22 mouse cellular contexts compared by ENCODE assay signal in the genomic region with DNA sequence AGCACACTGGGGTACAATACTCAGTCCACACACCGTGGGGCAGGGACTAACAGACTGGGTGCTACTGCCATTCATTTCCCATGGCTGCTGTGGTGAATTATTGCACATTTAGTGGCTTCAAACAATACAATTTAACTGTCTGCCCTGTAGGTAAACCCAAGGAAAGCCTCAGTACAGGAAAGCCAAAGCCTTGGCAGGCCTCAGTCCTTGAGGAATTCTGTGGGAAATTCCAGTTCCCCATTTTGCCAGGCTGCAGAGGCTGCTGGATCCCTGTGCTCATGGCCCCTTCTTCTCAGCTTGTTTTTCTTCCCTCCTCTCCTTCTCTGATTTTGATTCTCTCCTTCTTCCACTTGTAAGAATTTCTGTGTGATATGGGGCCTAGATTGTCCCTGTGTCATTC. TPM values are rescaled to one million over a fixed set of nuclear protein-coding genes. Genes with fewer than 3 reads are reported as not detected.
"Had no signal": no experiment of that assay in that cellular context is flagged by ENCODE, and none has a peak within 500 bp of the region (broad histone marks: within the 10 kb centered on the region; RNA-seq: fewer than 3 reads in every experiment).

No protein-coding gene starts in this region.

- H3K9ac ChIP-seq: limb, embryonic 13.5 days; liver, embryonic 12.5 days; liver, embryonic 15.5 days; lung, embryonic 15.5 days; midbrain, embryonic 13.5 days; neural tube, embryonic 13.5 days had no signal

- H3K9me3 ChIP-seq: limb, embryonic 13.5 days; liver, embryonic 12.5 days; liver, embryonic 15.5 days; lung, embryonic 15.5 days; megakaryocyte, embryonic 14.5 days; midbrain, embryonic 10.5 days; midbrain, embryonic 13.5 days; neural tube, embryonic 13.5 days had no signal

- H3K4me2 ChIP-seq: limb, embryonic 13.5 days; liver, embryonic 12.5 days; liver, embryonic 15.5 days; lung, embryonic 15.5 days; midbrain, embryonic 13.5 days; neural tube, embryonic 13.5 days had no signal

- DNase-seq: kidney, adult 18-20 months; kidney, adult 9 months; kidney, postnatal 14 days; kidney, postnatal 4 days; lung, adult 18-20 months; lung, postnatal 10 days; lung, postnatal 36 days; retina, postnatal 1 day; thymus, adult 18-20 months; thymus, postnatal 36 days had no signal

- ATAC-seq: liver, embryonic 12.5 days; midbrain, embryonic 13.5 days; midbrain, embryonic 16.5 days had no signal

- H3K4me3 ChIP-seq: limb, embryonic 13.5 days; liver, embryonic 12.5 days; liver, embryonic 15.5 days; lung, embryonic 15.5 days; megakaryocyte, embryonic 14.5 days; midbrain, embryonic 10.5 days; midbrain, embryonic 13.5 days; myocyte; neural tube, embryonic 13.5 days had no signal

- H3K27ac ChIP-seq: limb, embryonic 13.5 days; liver, embryonic 12.5 days; liver, embryonic 15.5 days; lung, embryonic 15.5 days; midbrain, embryonic 10.5 days; midbrain, embryonic 13.5 days; neural tube, embryonic 13.5 days had no signal

- H3K27me3 ChIP-seq: liver, embryonic 12.5 days; liver, embryonic 15.5 days; lung, embryonic 15.5 days; midbrain, embryonic 13.5 days; neural tube, embryonic 13.5 days had no signal

- H3K4me1 ChIP-seq: liver, embryonic 12.5 days; liver, embryonic 15.5 days; megakaryocyte, embryonic 14.5 days had no signal

- H3K36me3 ChIP-seq: limb, embryonic 13.5 days; liver, embryonic 12.5 days; liver, embryonic 15.5 days; lung, embryonic 15.5 days; midbrain, embryonic 10.5 days; midbrain, embryonic 13.5 days; neural tube, embryonic 13.5 days had no signal

RNA-seq across cellular contexts. Expression of a gene that starts 12.8 kb away (rescaled TPM):
- total RNA-seq: monocyte, adult 5-6 weeks; neutrophil, adult 5-6 weeks had no signal
